Mouse (Mus musculus) layer of hippocampus, postnatal 10 days (tissue): ENCODE measurements around the gene Clip2. TPM values are rescaled to one million over a fixed set of nuclear protein-coding genes. Genes with fewer than 3 reads are reported as not detected.

Experiments used
- DNase-seq, 2 experiments: peaks; one replicate each; pipeline ENCODE4 v3.0.0; 2021; ENCODE audit warnings: low spot score in 2 of 2
- total RNA-seq, 2 experiments: library from RNA; stranded (reverse); gene quantifications; 2 replicates each; pipeline ENCODE4 v1.2.3; 2021

Clip2 gene
- total RNA-seq, 2 experiments from 2014 or later = 124 to 133 TPM

DNA sequence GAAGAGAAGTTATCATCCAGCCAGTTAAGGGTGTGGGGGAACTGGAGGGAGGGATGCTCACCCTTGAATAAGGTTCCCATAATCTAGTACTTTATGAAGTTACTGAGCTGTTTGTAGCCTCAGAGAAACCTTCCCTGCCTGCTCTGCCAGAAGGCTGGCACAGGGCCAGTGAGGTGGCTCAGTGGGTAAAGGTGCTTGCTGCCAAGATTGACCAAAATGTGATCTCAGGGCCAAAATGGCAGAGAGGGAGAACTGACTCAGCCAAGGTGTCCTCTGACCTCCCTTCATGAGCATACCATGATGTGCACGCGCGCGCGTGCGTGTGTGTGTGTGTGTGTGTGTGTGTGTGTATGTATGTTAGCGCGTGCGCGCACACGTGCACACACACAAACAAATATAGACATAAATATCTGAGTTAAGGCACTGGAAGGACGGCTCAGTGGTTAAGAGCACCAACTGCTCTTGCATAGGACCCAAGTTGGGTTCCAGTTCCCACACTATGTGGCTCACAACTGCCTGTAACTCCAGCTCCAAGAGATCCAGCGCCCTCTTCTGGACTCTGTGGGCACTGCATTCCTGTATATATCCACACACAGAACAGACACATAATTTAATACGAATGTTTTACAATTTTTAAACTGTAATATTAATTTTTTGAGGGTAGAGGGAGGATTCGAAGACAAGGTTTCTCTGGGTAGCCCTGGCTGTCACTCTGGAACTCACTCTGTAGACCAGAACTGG, 26.1 kb downstream of the Clip2 start:
- DNase-seq = no peak

DNA sequence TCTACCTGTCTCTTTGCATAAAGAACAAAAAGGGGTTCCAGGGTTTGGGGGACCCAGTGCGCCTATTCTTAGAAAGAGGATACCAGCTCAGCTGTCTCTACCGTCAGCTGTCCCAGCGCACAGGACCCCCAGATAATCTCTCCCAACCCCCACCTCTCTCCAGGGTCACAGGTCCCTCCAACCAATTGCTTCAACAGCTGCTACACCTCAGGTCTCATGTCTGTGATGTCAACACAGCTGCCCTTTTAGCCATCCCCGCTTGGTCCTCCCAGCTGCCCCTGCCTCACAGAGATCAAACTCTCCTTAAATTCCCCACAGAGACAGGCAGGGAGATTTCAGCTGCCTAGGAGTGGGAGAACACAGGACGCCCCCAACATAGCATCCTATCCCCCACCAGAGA, 28.5 kb downstream of the Clip2 start:
- no peak for DNase-seq

DNA sequence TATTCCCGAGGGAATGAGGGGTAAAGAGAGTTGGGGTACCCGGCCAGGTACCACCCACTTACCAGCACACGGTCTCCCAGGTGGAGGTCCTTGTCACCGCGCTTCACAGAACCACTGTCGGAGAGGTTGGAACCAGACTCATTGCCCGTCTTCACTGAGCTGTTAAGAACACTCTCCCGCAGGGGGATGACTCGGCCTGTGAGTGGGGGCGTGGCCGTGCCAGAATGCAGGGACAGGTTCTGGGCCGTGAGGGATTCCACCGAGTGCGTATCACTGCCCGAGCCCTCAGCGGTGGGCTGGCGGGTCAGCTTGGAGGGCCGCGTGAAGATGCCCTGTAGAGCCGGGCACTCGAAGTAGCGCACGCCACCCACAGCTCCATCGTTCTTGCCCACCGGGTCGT, 29.7 kb downstream of the Clip2 start:
- DNase-seq = no peak

DNA sequence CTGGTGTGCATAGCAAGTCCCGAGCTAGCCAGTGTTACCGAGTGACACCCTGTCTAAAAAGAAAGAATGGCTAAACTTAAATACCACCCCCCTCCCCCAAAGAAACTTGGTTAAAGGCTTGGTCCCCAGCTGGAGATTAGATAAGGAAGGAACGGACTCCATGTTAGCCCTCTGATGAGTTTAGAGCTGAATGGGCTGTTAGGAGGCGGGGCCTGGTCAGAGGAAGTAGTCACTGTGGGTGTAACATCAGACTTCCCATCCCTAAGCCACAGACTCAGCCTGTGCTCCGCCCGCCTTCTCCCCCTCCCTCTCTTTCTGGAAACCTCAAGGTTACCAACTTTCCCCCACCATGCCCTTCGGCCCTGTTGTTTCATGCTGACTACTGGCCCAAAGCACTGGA, 30.4 kb downstream of the Clip2 start:
- DNase-seq = no peak

DNA sequence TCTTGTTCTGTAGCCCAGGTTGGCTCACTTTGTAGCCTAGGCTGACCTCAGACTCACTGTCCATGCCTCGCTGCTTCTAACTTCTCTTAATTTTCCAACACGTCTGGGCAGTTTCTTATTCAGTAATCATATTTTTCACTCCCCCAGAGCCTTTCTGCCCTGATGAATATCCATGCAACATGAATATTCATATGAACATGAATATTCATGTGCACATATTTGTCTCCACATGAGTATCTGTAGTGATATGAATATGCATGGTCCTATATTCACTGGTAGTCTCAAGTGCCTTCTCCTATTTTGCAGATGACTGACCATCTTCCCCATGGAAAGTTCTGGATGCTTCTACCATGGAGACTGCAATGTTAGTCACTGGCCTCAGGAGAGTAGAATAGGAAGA, 31.1 kb downstream of the Clip2 start:
- no peak for DNase-seq

DNA sequence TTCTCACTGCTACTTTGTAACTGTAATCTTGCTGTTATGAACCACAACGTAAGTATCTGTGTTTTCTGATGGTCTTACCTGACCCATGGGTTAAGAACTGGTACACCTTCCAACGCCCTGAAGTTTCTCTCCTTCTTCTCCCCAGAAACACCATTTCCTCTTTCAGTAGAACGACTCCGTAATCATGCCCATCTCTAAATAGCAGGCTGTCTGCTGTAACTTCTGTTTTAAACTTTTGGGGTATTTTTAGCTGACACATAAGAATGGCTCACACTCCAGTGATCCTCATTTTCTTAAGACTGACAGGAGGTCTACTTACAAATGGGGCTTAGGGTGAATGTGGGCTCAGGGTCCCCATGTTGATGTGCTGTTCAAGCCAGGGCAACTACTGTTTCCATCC, 32.1 kb downstream of the Clip2 start:
- DNase-seq = no peak

DNA sequence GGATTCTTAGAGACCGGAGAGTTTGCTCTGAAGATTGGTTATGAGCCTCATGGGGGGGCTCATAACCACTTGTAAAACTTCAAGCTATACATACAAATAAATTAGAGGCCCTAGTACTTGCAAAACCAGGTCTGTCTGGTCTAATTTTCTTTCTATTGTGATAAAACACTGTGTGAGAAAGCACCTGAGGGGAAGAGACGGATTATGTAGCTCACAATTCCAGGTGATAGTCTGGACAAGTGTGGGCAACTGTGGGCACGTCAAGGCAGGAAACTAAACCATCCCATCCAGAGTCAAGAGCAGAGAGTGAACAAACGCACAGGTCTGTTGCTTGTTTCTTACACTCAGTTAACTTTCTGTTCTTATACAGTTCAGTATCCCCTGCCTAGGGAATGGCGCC, 32.8 kb downstream of the Clip2 start:
- no peak for DNase-seq

DNA sequence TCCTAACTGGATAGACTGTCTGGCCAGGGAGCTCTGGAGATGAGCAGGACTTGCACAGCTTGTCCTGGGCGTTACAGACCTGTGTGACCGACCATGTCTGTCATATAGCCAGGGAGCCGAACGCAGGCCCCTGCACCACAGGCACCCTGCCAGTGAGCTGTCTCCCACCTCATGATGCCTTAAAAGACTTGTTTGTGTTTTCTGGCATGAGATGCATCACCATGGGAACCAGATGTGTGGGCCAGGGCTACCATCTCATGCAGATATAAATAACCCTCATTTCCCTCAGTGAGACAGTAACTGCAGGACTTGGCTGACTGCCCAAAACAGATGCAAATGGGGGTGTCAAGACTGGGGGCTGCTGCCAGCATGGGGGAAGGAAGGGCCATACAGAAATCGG, 40.1 kb downstream of the Clip2 start:
- peak; percentile 54 to 66 for DNase-seq

DNA sequence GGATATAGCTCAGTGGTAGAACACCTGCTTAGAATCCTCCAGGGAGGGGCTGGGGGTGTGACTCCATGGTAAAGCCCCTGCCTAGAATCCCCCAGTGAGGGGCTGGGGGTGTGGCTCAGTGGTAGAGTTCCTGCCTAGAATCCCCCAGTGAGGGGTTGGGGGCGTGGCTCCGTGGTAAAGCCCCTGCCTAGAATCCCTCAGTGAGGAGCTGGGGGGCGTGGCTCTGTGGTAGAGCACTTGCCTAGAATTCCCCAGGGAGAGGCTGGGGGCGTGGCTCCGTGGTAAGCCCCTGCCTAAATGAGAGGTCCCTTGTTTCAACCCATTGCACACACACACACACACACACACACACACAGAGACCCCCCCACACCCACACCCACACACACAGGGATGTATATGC, 42.0 kb downstream of the Clip2 start:
- DNase-seq = no peak

DNA sequence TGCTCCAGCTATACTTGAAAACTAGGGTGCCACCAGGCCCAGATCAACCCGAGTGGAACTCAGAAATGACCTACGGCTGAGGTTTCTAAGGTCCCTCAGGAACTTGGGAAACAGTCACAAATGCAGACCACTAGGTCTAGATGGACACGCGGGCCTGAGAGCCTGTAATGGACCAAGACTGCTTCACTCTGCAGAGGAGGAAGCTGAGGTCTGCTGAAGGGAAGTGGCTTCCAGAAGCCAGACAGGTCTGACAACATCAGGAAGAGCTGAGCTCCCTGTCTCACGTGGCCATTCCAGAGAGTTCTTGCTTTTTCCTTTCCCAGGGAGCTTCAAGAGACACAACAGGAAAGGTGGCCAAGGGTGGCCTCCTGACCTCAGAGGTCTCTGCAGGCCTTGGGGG, 43.3 kb downstream of the Clip2 start:
- DNase-seq = no peak

DNA sequence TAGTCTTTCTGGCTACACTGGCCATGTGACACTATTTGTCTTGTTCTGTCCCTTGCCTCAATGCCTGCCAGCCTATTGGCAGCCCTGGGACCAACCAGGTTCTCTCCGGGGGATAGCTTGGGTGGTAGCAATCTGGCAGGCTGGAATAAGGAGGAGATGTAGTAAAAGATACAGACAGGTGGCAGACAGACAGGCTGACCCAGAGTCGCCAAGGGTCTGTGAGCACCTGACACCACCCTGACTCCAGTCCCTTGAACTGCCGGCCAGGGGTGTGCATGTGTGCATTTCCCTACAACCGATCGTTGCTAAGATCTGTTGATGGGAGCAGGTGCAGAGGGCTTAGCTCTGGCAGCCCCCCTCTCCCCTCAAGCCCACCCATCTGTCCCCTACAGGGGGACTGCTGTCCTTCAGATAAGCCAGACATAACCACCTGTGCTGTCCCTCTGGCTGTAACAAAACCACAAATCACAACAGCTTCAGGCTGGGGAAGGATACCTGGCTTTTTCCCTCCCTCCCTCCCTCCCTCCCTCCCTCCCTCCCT, 44.3 kb downstream of the Clip2 start:
- DNase-seq = no peak

DNA sequence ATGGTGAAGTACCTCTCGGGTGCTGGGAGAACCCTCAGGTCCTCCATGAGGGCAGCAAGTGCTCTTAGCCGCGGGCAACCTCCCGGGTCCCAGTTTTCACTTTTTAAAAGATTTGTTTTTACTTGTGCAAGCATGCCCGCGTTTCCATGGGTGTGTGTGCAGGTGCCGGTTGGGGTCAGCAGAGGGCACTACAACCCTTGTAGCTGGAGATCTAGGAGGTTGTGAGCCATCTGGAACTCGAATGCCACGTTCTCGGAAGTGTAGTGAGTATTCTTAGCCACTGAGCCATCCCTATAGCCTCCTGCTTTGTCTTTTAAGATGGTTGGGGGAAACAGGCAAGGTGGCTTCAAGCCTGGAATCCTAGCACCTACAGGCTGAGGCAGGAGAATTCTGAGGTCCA, 44.9 kb downstream of the Clip2 start:
- DNase-seq = peak; percentile 71 to 76

DNA sequence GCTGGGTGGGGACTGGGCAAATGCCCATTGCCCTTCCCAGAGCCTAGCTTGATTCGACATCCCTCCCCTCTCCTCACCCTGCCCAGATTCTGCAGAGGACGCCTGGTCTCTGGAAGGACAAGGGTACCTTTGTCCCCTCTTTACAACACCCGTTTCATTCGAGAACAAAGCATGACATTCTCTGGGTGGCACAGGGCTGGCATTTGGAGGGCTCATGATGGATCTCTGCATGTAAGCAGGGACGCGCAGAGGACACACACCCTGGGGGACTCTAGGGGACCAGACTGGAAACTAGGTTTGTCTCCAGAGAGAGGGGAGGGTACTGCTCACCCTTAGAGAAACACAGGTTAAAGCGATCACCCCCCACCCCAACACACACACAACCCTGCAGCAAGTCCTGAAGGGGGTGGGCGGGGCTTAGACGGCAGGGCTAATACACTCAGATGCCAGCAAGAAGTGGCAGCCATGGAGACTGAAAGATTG, 46.4 kb downstream of the Clip2 start:
- DNase-seq = peak; percentile 50 to 63

DNA sequence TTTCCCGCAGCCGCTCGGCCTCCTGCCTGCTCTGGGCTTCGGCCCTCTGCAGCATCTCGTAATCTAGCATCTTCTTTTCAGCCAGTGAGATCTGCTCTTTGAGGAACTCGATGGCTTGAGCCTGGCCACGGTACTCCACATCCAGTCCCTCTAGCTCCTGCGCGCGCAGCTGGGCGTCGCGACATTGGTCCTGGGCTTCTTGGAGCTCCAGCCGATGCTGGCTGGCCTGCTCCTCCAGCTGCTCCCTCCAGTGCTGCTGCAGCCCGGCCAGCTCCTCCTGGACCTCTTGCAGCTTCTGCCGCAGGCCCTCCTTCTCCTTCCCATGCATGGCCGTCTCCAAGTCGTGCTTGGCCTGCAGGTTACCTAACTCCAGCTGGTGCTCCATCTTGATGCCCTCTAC, 49.6 kb downstream of the Clip2 start:
- DNase-seq = no peak

DNA sequence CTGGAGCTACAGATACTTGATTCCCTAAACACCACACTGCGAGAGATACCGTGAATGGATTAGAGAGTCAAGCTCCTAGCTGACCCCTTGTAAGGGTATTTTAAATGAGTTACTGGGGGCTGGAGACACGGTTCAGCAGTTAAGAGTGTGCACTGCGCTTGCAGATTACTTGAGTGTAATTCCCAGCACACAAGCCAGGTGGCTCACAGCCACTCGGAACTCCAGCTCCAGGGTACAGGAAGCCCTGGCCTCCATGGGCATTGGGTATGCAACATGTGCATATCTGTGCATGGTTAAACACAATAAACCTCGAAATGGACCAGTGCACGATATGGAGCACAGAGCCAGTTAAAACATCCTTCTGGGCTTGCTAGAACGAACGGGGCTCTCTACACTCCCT, 50.8 kb downstream of the Clip2 start:
- DNase-seq = peak in 1 of 2 experiments; percentile 57

DNA sequence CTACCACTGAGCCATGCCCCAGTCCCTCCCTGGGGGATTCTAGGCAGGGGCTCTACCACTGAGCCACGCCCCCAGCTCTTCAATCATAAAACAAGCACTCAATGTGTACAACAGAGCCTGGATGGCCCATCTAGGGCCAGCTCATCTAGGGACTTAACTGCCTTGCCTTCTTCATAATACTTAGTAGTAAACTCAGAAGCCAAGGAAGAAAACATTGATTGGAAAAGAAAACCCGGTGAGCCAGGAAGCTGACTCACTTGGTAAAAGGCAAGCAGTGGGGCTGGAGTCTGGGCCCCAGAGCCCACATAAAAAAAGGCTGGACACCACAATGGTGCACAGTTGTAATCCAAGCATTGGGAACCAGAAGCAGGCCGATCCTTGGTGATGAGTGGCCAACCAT, 51.6 kb downstream of the Clip2 start:
- DNase-seq = no peak

DNA sequence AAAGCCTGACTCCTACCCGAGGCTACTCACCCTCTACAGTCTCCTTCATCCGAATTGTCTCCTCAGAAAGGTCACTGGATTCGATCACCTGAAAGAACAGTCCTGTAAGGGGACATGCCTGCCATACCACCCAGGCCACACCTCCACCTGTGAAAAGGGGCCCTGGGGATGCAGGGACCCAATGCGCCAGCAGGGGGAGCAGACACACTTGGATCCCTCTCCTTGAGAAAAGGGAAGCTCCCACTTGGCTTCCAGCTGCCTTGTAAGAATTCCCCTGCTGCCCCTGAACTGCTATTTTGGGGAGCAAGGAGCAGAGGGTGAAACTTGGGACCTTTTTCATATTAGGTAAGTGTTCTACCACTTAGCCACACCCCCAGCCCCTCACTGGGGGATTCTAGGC, 52.2 kb downstream of the Clip2 start:
- peak in 1 of 2 experiments; percentile 68 for DNase-seq

DNA sequence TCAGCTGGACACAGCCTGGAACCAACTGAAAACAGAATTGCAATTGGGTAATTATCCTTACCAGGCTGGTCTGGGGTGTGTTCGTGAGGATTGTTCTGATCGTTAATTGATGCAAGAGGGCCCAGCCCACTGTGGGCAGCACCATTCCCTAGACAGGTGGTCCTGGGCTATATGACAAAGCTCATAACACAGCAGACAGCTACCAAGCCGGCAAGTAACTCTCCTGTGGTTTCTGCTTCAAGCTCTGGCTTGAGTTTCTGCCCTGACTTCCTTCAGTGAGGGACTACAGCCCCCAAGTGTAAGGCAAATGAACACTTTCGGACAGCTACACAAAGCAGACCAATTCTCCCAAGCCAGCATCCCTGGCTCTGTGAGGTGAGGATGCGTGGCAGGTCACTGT, 55.2 kb downstream of the Clip2 start:
- DNase-seq = no peak

DNA sequence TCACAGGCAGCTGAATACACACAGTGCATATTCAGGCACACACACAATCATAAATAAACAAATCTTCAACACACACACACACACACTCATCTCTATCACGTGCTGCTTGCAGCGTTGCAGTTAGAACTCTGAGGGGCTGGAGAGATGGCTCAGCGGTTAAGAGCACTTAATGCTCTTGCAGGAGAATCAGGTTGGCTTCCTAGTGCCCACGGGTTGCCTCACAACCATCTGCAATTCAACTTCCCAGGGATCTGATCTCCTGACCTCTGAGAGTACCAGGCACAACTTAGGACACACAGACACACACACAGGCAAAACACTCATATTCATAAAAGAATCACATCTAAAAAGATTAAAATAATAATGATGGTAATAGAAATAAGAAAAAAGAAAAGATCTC, 56.4 kb downstream of the Clip2 start:
- no peak for DNase-seq

DNA sequence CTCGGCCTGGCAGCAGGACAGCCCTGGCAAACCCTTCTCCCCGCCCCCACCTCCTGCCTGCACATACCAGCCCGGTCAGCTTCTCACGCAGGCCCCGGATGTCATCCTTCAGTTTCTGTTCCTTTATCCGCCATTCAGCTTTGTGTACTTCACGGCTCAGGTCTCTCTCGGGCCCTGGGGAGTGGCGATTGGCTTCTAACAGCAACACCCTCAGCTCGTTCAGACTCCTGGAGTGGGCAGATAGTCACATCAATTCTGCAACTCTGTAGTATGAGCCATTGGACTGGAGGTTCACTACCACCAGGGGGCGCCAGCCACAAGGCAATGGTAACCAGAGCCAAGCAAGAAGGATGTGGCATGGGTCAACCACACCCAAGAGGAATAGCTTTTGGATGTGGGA, 58.1 kb downstream of the Clip2 start:
- DNase-seq = peak; percentile 95

DNA sequence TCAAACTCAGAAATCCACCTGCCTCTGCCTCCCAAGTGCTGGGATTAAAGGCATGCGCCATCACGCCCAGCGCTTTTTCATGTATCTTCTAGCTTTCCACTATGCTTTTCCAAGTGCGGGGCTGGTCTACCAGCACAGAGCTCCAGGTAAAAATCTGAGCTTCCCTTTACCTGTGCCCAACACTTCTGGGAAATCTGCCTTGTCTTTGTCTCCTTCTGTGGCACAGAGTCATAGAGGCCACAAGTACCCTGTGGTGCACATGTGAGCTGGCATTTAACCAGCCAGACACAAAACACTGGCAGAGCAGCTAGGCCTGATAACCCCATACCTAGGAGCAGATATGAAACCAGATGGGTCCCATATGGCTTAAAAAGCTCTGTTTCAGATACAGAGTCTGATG, 59.3 kb downstream of the Clip2 start:
- DNase-seq = no peak

DNA sequence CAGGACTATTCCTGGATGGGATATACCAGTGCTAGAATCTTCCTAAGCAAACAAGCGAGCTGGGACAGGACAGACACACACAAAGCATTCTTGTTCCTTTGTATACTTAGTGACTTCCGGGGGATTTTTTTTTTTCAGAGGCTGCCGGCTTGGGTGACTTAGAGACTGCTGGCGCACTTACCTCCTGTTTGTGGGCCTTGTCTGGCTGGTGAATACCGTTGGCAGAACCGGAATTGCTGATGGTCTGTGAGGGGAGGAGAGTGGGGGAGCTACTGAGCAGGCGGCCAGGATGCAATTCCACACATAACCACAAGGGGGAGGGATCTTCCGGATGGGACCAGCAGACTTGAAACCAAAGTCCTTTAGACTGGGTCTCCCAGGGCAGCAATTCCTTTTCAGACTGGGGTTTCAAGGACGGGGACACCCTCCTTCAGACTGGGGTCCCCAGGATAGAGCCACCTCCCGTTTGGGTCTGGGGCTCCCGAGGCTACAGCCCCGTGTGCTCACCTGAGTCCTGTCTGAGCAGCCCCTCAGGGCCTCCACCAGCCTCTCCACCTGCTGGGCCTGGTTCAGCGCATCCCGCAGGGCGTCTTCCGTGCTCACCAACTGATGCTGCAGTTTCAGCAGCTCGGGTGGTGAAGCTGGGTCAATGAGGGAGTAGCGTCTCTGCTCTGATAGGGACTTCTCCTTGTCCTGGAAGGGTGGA, 60.4 kb downstream of the Clip2 start:
- peak; percentile 92 to 93 for DNase-seq

DNA sequence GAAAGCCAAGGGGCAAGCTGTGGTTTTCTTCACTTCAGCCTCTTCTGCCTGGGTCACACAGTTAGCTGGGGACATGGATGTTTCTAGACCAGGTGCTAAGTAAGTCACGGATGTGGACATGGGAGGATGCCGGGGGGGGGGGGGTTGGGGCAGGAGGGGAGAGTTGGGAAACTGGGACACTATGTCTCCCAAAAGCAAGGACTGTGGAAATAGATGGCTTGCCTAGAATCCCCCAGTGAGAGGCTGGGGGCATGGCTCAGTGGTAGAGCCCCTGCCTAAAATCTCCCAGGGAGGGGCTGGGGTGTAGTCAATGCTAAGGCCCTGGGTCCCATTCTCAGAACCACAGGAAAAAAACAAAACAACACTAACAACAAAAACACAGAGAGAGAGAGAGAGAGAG, 61.0 kb downstream of the Clip2 start:
- DNase-seq = no peak
